Mouse (Mus musculus): ENCODE measurements at regions not wholly inside any gene's neighbourhood (a gene's known extent, or its start where the extent isn't known, plus 50 kb on each side); places are given as distances from the start of the nearest gene placed in this dataset.

- DNase-seq = peak; percentile 84
- Histone ChIP-seq H3K4me2 (no peak overlapping the region), H3K4me1 (ENCODE audit: insufficient read depth) (no peaks in the 10 kb centered on the region), H3K9ac (no peak overlapping the region), H3K4me3 (ENCODE audit: low read depth, low read length) (no peak overlapping the region), H3K27me3 (ENCODE audit: insufficient read depth, low read length) (no peaks in the 10 kb centered on the region), H3K27ac (ENCODE audit: low read depth) (no peak overlapping the region), H3K36me3 (ENCODE audit: insufficient read depth) (no peaks in the 10 kb centered on the region), H3K9me3 (ENCODE audit: low read depth, low read length) (no peaks in the 10 kb centered on the region)
- TF ChIP-seq CTCF (IDR thresholded peaks at IDR 0.05; ENCODE audit: low read depth) = no peak
- ATAC-seq (ENCODE audit: insufficient read depth) = no peak
- 25% methylated on average over 4 of the region's 4 CpGs for WGBS
Measured at GRCm38 (mm10) chr13:59279136-59279535, 305.9 kb downstream of the Agtpbp1 start.

- no peak overlapping the region for H3K4me3 ChIP-seq (ENCODE audit: low read depth, low read length)
- H3K27ac ChIP-seq (ENCODE audit: low read depth) = no peak overlapping the region
- WGBS = 71% methylated on average over 4 of the region's 4 CpGs
- H3K27me3 ChIP-seq (ENCODE audit: insufficient read depth, low read length) = no peaks in the 10 kb centered on the region
- ATAC-seq (ENCODE audit: insufficient read depth) = no peak
- no peak for DNase-seq
- H3K36me3 ChIP-seq (ENCODE audit: insufficient read depth) = no peaks in the 10 kb centered on the region
- TF ChIP-seq CTCF (IDR thresholded peaks at IDR 0.05; ENCODE audit: low read depth) = no peak
- H3K4me2 ChIP-seq = no peak overlapping the region
- H3K9me3 ChIP-seq (ENCODE audit: low read depth, low read length) = no peaks in the 10 kb centered on the region
- no peaks in the 10 kb centered on the region for H3K4me1 ChIP-seq (ENCODE audit: insufficient read depth)
- no peak overlapping the region for H3K9ac ChIP-seq
Measured at GRCm38 (mm10) chr13:59271661-59272060, 313.4 kb downstream of the Agtpbp1 start.

- H3K36me3 ChIP-seq (ENCODE audit: insufficient read depth) = no peaks in the 10 kb centered on the region
- DNase-seq = no peak
- no peak overlapping the region for H3K27ac ChIP-seq (ENCODE audit: low read depth)
- WGBS = 67% methylated on average over 4 of the region's 4 CpGs
- TF ChIP-seq CTCF (IDR thresholded peaks at IDR 0.05; ENCODE audit: low read depth) = no peak
- H3K27me3 ChIP-seq (ENCODE audit: insufficient read depth, low read length) = no peaks in the 10 kb centered on the region
- H3K4me3 ChIP-seq (ENCODE audit: low read depth, low read length) = no peak overlapping the region
- H3K4me2 ChIP-seq = no peak overlapping the region
- H3K4me1 ChIP-seq (ENCODE audit: insufficient read depth) = no peaks in the 10 kb centered on the region
- no peak overlapping the region for H3K9ac ChIP-seq
- H3K9me3 ChIP-seq (ENCODE audit: low read depth, low read length) = no peaks in the 10 kb centered on the region
- ATAC-seq (ENCODE audit: insufficient read depth) = no peak
Measured at GRCm38 (mm10) chr13:59266854-59267253, 318.2 kb downstream of the Agtpbp1 start.

DNA sequence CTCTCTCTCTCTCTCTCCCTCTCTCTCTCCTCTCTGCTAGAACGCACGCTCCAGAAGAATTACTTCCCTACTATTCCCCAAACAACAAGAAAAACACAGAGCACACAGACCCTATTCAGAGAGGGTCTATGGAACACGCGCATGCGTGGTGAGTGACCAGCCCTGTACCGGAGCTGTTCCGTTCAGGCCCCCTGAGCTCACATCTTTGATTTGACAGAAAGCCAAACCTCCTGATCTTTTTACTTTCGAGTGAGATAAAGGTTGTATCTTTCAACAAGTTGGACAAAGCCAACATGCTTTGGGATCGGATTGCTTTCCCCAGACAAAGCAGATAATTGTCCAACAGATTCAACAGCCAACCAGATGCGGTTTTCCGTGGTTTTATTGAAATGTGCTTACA lies 320.9 kb downstream of the Agtpbp1 start:
- Histone ChIP-seq H3K9me3 (ENCODE audit: low read depth, low read length) (no peaks in the 10 kb centered on the region), H3K27ac (ENCODE audit: low read depth) (no peak overlapping the region), H3K4me3 (ENCODE audit: low read depth, low read length) (no peak overlapping the region), H3K36me3 (ENCODE audit: insufficient read depth) (no peaks in the 10 kb centered on the region), H3K9ac (no peak overlapping the region), H3K4me1 (ENCODE audit: insufficient read depth) (no peaks in the 10 kb centered on the region; the same call in 1 of the 2 replicates), H3K4me2 (no peak overlapping the region), H3K27me3 (ENCODE audit: insufficient read depth, low read length) (no peaks in the 10 kb centered on the region)
- ATAC-seq (ENCODE audit: insufficient read depth) (no peak), DNase-seq (no peak)
- no peak for TF ChIP-seq CTCF (IDR thresholded peaks at IDR 0.05; ENCODE audit: low read depth)
- 66% methylated on average over 11 of the region's 11 CpGs for WGBS

DNA sequence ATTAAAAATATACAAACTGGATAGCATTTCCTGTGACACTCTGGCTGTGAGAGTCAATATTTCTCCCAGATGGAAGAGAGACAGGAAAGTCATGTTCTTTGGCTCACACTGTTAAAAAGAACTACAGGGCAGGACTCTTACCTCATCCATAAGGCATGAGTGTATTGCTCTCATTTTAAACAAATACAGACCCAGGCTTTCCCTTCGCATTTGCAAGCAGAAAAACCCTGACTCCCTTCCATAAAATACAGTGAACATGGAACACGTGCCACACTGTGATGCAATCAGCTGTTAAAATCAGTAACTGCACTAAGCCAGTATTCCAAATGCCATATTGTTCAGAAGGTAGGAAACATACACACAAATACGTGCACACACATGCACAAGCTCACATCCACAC lies 323.1 kb downstream of the Agtpbp1 start:
- no peak for TF ChIP-seq CTCF (IDR thresholded peaks at IDR 0.05; ENCODE audit: low read depth)
- Histone ChIP-seq H3K27me3 (ENCODE audit: insufficient read depth, low read length) (no peaks in the 10 kb centered on the region), H3K27ac (ENCODE audit: low read depth) (no peak overlapping the region), H3K4me2 (no peak overlapping the region), H3K4me3 (ENCODE audit: low read depth, low read length) (no peak overlapping the region), H3K36me3 (ENCODE audit: insufficient read depth) (no peaks in the 10 kb centered on the region), H3K4me1 (ENCODE audit: insufficient read depth) (no peaks in the 10 kb centered on the region; the same call in 1 of the 2 replicates), H3K9me3 (ENCODE audit: low read depth, low read length) (no peaks in the 10 kb centered on the region), H3K9ac (no peak overlapping the region)
- DNase-seq (peak; percentile 14), ATAC-seq (ENCODE audit: insufficient read depth) (no peak)
- WGBS = 59% methylated on average over 3 of the region's 3 CpGs

DNA sequence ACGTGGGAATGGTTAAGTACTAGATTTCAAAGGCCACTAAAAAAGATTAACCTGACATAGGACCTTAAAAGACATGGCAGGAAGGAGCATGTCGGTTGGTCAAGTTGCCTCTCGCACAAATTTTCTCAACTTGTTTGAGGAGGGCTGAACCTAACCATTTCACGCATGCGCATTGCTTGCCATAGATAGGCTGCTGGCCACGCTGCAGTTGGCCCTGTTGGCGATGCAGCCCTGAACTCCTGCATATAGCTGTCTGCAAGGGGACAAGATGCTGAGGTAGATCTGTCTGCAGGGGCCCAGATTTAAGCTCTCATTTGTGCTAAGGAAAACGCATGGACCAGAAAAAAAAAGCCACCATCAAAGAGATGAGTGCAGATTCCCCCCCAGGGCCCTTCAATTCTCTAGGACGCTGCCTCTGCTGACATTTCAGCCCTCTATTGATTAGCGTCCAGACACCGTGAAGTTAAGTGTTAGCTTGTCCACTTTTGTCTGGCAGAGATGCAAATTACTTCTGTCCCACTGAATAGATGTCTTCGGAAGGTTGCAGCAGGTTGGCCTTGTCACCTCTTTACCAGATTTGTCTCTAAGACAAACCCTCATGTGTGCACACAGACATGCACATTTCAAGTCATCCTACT lies 329.1 kb downstream of the Agtpbp1 start:
- H3K36me3 ChIP-seq (ENCODE audit: insufficient read depth) = no peaks in the 10 kb centered on the region
- no peak for TF ChIP-seq CTCF (IDR thresholded peaks at IDR 0.05; ENCODE audit: low read depth)
- H3K27ac ChIP-seq (ENCODE audit: low read depth) = no peak overlapping the region
- WGBS = 79% methylated on average over 12 of the region's 12 CpGs
- H3K4me3 ChIP-seq (ENCODE audit: low read depth, low read length) = no peak overlapping the region
- no peaks in the 10 kb centered on the region for H3K27me3 ChIP-seq (ENCODE audit: insufficient read depth, low read length)
- no peaks in the 10 kb centered on the region for H3K9me3 ChIP-seq (ENCODE audit: low read depth, low read length)
- H3K9ac ChIP-seq = no peak overlapping the region
- H3K4me2 ChIP-seq = no peak overlapping the region
- no peaks in the 10 kb centered on the region for H3K4me1 ChIP-seq (ENCODE audit: insufficient read depth)
- no peak for ATAC-seq (ENCODE audit: insufficient read depth)
- DNase-seq = no peak

DNA sequence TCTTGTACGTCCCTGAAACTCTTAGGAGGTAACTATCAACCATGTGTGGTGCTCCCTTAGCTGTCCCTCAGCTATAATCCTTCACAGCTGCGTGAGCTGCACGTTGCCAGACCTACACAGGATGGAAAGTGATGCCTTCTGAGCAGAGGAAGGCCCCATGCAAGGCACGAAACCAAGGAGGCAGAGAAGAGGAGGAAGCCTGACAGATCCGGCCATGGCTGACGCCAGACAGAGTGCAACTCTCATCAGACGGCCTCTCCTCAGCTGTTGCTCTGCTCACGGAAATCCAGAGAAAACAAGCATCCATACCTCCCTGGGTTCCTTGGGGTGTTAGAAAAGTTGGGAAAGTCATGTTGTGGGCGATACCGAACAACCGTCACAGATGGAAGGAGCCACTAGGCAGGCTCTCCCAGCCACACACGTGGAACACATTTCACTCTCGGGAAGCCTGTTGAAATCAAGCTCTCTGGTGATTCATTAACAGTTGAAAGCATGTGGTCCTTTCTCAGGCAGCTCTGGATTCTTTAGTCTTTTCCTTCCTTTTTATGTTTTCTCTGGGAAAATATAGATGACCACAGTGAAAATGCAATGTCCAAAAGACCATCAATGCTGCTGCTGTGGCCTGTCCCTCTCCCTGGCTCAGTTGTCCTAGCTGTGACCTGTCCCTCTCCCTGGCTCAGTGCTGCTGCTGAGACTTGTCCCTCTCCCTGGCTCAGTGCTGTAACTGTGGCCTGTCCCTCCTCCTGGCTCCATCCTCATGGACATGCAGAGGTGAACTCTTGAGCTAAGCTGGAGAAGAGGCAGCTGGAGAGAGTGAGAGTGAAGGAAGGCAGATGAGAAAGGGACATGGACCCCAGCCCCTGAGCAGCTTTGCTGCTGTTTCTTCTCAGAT lies 331.1 kb downstream of the Agtpbp1 start:
- no peaks in the 10 kb centered on the region for H3K4me1 ChIP-seq (ENCODE audit: insufficient read depth)
- no peaks in the 10 kb centered on the region for H3K9me3 ChIP-seq (ENCODE audit: low read depth, low read length)
- no peak overlapping the region for H3K9ac ChIP-seq
- no peaks in the 10 kb centered on the region for H3K36me3 ChIP-seq (ENCODE audit: insufficient read depth)
- WGBS = 53% methylated on average over 13 of the region's 13 CpGs
- no peak for DNase-seq
- no peak overlapping the region for H3K4me2 ChIP-seq
- no peak for TF ChIP-seq CTCF (IDR thresholded peaks at IDR 0.05; ENCODE audit: low read depth)
- H3K27ac ChIP-seq (ENCODE audit: low read depth) = no peak overlapping the region; the same call in 1 of the 2 replicates
- no peak overlapping the region for H3K4me3 ChIP-seq (ENCODE audit: low read depth, low read length)
- no peak for ATAC-seq (ENCODE audit: insufficient read depth)
- H3K27me3 ChIP-seq (ENCODE audit: insufficient read depth, low read length) = no peaks in the 10 kb centered on the region

Measured in lung, embryonic 14.5 days (tissue).